In genomic region chr19:47000357-47000756, GRCm38 (mm10) we compare ENCODE assay signal across 7 mouse cellular contexts. TPM values are rescaled to one million over a fixed set of nuclear protein-coding genes. Genes with fewer than 3 reads are reported as not detected.
"Had no signal": no experiment of that assay in that cellular context is flagged by ENCODE, and none has a peak within 500 bp of the region (broad histone marks: within the 10 kb centered on the region; RNA-seq: fewer than 3 reads in every experiment).

No protein-coding gene starts in this region.

RNA-seq across cellular contexts. Expression of gene Ina, which starts 14.1 kb away (rescaled TPM):
- total RNA-seq: heart, postnatal 10 days; heart, postnatal 14 days; heart, postnatal 25 days; heart, postnatal 36 days; hematopoietic stem cell, adult 5-6 weeks had no signal
- polyA plus RNA-seq: heart, postnatal 0 days; inflammation-experienced regulatory T-cells, adult 6 months had no signal
